Mouse (Mus musculus) WW6 (cell line): Measurements from ENCODE around the gene Lnpep.
"Not testable (repeated sequence)": the region's sequence is repeated elsewhere in the genome, so short reads cannot be mapped to it uniquely, and the experiment has no call there.

Experiments
- DNase-seq: peaks from one replicate; pipeline ENCODE4 v3.0.0-alpha.2; 2013; ENCODE audit warnings: low read depth, low spot score

Gene Lnpep

DNA sequence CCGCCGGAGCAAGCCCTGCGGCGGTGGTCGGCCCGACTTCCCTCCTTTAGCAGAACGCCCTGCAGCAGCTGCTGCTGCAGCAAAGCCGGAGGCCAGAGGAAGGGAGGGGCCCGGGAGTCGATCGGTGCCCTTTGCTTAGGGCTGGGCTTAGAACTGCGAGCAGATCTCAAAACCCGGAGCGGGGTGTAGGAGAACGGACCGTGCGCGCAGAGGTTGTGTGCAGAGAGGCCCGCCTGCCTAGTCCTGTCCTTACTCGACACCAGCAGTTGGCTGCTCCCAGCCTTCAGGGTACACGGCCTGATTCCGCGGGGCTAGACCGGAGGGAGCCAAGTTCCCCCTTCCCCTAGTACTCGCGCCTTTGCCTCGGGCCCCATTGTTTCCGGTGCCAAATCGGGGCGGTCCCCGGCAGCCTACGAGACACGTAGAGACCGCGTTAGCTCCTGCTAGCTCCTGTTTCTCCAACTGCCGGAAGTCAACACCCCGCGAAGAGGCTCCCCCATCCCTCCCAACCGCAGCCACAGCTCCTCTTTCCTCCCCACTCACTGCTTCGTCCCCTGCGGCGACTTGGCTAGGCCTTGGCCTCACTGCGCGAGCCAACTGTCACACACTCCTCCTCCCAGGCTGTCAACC lies at the start of gene Lnpep:
Gene Lnpep (minus strand): TSS at position 94 of the 630 bp plus-strand sequence.
- DNase-seq, result peak; percentile 80

- no peak for DNase-seq
Observed at GRCm38 (mm10) chr17:17655829-17656176, 31.0 kb upstream of the Lnpep start.

- DNase-seq, result no peak
Observed at GRCm38 (mm10) chr17:17654997-17655828, 30.4 kb upstream of the Lnpep start.

DNA sequence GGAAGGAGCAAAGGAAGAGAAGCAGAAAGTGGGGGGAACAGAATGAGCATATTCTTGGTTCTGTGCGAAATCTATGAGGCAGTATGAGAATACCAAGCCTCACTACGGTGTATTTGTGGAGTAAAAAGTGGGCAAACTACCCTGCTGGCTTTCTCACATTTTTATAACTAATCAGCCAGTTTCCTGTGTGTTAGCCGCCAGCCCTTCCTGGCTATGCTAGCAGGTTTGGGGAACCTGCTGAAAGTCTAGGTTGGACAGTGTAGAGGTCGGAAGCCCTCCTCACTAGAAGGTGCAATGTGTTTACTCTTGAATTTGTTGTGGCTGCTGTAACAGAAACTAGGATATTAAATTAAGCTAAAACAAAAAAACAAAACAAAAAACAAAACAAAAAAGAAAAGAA lies 27.7 kb upstream of the Lnpep start:
- DNase-seq, result no peak

- DNase-seq, result no peak
Observed at GRCm38 (mm10) chr17:17645738-17646137, 20.9 kb upstream of the Lnpep start.

DNA sequence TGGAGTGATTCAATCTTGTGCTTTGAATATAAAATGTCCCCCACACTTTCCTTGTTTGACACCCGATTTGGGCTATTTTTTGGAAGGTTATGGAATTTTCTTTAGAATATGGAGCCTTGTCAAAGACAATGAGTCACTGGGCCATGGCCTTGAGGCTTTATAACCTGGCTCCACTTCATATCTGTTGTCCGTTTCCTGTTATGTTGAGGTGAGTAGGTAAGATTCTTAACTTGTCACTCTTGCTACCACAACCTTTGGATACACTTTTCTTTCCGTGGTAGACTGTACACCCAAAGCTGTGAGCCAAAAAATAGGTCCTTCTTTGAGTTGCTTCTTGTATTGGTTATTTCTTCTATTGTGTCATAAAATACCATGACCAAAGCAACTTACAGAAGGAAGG lies 12.5 kb upstream of the Lnpep start:
- DNase-seq, result no peak

DNA sequence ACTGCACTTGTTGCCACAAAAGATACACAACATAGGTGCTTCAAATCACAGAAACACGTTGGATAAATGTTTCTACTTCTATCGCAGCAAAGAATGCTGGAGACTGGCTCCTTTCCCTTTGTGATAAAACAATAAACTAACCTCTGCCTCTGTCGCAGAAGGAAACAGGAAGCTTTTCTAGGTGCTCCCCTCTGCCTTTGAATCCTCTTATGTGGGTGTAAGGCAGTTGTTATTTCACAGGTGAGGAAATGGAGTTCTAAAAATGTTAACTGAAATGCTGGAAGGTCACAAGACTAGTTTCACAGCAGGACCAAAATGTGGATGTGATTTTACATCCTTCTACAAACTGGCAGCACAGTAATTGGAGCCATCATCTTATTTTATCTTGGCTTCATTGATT lies 11.3 kb upstream of the Lnpep start:
- no peak for DNase-seq

GRCm38 (mm10) chr17:17634033-17634432 lies 9.2 kb upstream of the Lnpep start:
- DNase-seq, result no peak

GRCm38 (mm10) chr17:17631985-17632384 lies 7.1 kb upstream of the Lnpep start:
- DNase-seq, result no peak

DNA sequence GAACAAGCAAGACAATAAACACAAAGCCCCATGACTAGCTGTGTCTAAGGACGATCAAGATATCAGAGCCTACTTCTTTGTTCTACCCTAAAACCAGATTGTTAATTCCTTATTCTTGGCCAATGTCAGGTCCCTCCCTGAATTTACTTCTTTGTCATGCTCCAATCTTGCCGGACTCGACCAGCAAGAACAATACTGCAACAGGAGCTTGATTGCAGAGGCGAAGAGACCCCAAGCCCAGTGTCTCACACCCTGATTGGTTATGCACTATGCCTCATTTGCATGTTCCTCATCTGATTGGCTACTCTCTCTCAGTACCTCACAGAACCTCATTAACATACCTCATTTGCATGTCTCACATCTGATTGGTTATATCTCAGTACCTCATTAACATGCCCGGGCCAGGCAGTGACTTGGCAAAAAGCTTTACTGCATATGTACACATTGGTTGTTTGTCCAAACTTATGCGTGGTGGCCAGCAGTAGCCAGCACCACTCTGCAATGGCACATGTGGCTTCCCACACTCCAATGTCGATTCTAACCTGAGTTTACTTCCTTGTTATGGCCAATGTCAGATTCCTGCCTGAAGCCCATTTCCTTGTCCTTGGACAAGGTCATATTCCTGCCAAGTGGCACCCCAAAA lies 3.5 kb upstream of the Lnpep start:
- DNase-seq, result not testable (repeated sequence)

DNA sequence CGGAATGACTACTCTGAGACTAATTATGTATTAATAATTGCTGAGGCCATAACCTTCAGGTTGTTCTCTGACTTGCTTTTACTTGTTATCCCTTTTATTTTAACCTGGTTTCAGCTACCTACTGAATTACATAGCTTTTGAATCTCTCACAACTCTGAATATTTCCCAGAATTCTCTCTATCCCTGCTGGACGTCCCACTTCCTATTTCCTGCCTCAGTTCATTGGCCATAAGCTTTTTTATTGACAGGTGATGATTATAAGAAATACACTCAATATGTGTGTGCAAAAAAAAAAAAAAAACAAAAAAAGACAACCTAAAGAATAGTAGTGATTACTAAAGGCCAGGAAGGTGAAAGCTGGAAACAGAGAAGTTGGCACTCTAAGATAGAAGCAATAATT lies 2.7 kb upstream of the Lnpep start:
- no peak for DNase-seq

DNA sequence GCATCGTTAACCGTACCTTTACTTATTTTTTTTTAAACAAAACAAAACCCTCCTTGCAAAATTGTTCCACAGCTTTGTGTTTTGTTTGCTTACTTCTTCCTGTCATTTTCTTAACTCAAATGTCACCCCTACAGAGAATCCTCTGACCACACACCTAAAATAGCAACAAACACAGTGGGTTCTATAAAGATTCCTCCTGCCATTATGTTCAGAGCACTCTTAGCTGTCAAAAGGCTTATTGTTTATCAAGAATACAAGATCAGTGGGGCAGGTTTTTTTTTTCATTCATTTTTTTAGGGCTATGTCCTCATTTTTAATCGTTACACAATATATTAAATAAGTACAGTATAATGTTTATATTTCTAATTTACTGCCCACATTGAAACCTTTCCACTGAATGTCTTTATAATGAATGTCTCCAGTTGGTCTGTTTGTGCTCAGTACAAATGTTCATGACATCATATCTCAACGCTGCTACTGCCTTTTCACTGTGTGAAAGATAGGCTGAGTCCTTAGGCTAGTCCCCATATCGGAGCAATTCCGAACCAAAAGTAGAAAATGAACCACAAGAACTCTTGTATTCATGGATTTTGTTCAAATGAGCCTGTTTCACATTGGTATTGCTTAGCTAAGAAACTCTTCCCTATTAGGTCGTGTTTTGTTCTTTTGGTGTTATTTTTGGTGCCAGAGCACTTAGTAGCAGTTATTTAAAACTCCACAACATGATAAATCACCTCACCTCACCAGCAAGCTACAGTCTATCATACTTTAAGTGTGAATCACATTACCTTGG lies 1.2 kb upstream of the Lnpep start:
- no peak for DNase-seq

DNA sequence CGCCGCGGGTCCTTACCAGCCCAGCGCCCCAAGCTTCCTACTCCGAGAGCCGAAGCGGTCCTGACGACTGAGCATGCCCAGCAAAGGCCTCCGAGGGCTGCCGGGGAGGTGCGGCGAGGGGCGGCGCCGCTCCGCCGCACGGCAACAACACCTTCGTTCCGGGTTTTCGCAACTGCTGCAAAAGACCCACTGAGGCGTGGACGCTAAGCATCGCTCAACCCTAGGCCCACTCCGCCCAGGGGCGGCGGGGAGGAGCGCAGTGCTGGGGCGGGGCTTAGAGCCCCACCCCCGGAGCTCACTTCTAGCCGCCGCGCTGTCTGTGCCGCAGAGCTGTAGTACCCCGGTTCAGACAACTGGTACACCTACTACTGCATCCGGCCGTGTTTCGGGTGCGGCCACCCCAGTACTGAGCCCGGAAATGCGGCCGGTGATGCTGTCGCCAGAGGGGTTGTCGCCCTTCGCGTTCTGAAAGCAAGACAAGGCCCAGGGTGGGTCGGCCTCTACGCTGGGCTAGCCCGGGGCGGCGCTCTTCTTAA lies 361 bp downstream of the Lnpep start:
- DNase-seq, result peak; percentile 90

- peak; percentile 7 for DNase-seq
Observed at GRCm38 (mm10) chr17:17623890-17624420, 895 bp downstream of the Lnpep start.

- DNase-seq, result no peak
Observed at GRCm38 (mm10) chr17:17623221-17623889, 1.5 kb downstream of the Lnpep start.

GRCm38 (mm10) chr17:17622576-17622975 lies 2.3 kb downstream of the Lnpep start:
- no peak for DNase-seq

GRCm38 (mm10) chr17:17621586-17621985 lies 3.3 kb downstream of the Lnpep start:
- DNase-seq, result no peak

- DNase-seq, result no peak
Observed at GRCm38 (mm10) chr17:17618463-17618862, 6.4 kb downstream of the Lnpep start.

- no peak for DNase-seq
Observed at GRCm38 (mm10) chr17:17617440-17618204, 7.2 kb downstream of the Lnpep start.

GRCm38 (mm10) chr17:17612336-17612735 lies 12.5 kb downstream of the Lnpep start:
- DNase-seq, result peak; percentile 34
